In genomic region chr4:40121221-40121620, GRCm38 (mm10) we compare ENCODE assay signal across 32 mouse cellular contexts. TPM values are rescaled to one million over a fixed set of nuclear protein-coding genes. Genes with fewer than 3 reads are reported as not detected.
DNase-seq lines count a peak whose midpoint lies in the region; ATAC-seq and TF ChIP-seq lines count a peak whose summit lies in the region.
"Had no signal": no experiment of that assay in that cellular context is flagged by ENCODE, and none has a peak within 500 bp of the region (broad histone marks: within the 10 kb centered on the region; RNA-seq: fewer than 3 reads in every experiment).

No protein-coding gene starts in this region.

- H3K4me3 ChIP-seq in hindbrain, postnatal 0 days (ENCODE audit: low read length): no peak overlapping the region
- no peak overlapping the region for H3K4me3 ChIP-seq in hindbrain, embryonic 10.5 days
- H3K4me3 ChIP-seq: embryonic facial prominence, embryonic 12.5 days; intestine, embryonic 15.5 days; limb, embryonic 13.5 days; liver, embryonic 12.5 days; midbrain, embryonic 10.5 days; neural tube, embryonic 15.5 days had no signal

- no peaks in the 10 kb centered on the region for H3K27me3 ChIP-seq in hindbrain, postnatal 0 days (ENCODE audit: insufficient read depth, low read length)
- H3K27me3 ChIP-seq in hindbrain, embryonic 10.5 days (ENCODE audit: insufficient read depth, poor library complexity, severe bottlenecking): no peaks in the 10 kb centered on the region
- H3K27me3 ChIP-seq: CH12.LX; embryonic facial prominence, embryonic 12.5 days; intestine, embryonic 15.5 days; limb, embryonic 13.5 days; liver, embryonic 12.5 days; neural tube, embryonic 15.5 days had no signal

- H3K4me2 ChIP-seq in hindbrain, postnatal 0 days (ENCODE audit: low read depth, low read length): no peak overlapping the region
- H3K4me2 ChIP-seq: embryonic facial prominence, embryonic 12.5 days; hindbrain, embryonic 14.5 days; intestine, embryonic 15.5 days; limb, embryonic 13.5 days; liver, embryonic 12.5 days; neural tube, embryonic 15.5 days had no signal

- ATAC-seq in hindbrain, postnatal 0 days: peak; percentile 32; the same call in 1 of the 2 replicates
- no peak for ATAC-seq in monocyte, adult 5-6 weeks (replicated peaks; ENCODE audit: insufficient number of reproducible peaks, low FRiP score, low TSS enrichment, poor library complexity, severe bottlenecking)
- ATAC-seq: forebrain, postnatal 0 days; intestine, embryonic 15.5 days; liver, embryonic 12.5 days; midbrain, embryonic 16.5 days had no signal

- WGBS in hindbrain, postnatal 0 days: 58% methylated on average over 3 of the region's 3 CpGs
- WGBS in hindbrain, embryonic 10.5 days: 76% methylated on average over 3 of the region's 3 CpGs

- no peaks in the 10 kb centered on the region for H3K4me1 ChIP-seq in hindbrain, postnatal 0 days (ENCODE audit: insufficient read depth, low read length)
- no peaks in the 10 kb centered on the region for H3K4me1 ChIP-seq in hindbrain, embryonic 10.5 days (replicated peaks)
- H3K4me1 ChIP-seq: embryonic facial prominence, embryonic 12.5 days; intestine, embryonic 15.5 days; limb, embryonic 13.5 days; liver, embryonic 12.5 days; midbrain, embryonic 10.5 days; neural tube, embryonic 15.5 days had no signal

- no peak for TF ChIP-seq CTCF in hindbrain, postnatal 0 days (IDR thresholded peaks at IDR 0.05; ENCODE audit: low read depth)

- H3K36me3 ChIP-seq in hindbrain, postnatal 0 days (ENCODE audit: insufficient read depth, low read length): no peaks in the 10 kb centered on the region
- no peaks in the 10 kb centered on the region for H3K36me3 ChIP-seq in hindbrain, embryonic 10.5 days
- H3K36me3 ChIP-seq: embryonic facial prominence, embryonic 12.5 days; G1E; intestine, embryonic 15.5 days; limb, embryonic 13.5 days; liver, embryonic 12.5 days; midbrain, embryonic 10.5 days; neural tube, embryonic 15.5 days had no signal

- no peak for DNase-seq in hindbrain, postnatal 0 days (ENCODE audit: low spot score)
- DNase-seq in hindbrain, embryonic 10.5 days (ENCODE audit: low spot score): no peak
- peak; percentile 45 for DNase-seq in R1 (ENCODE audit: low read depth, low spot score)
- DNase-seq in adrenal gland, adult 2 months: peak; percentile 87
- peak; percentile 10 for DNase-seq in brain, adult 2 months (ENCODE audit: low read depth, low spot score)
- no peak for DNase-seq in left cerebral cortex, adult 18-20 months (ENCODE audit: low spot score in 2 of 2)
- DNase-seq: B cell, adult 2 months; cerebellum, adult 11-12 months; cerebellum, postnatal 14 days; forebrain, postnatal 0 days; heart, adult 18-20 months; heart, postnatal 36 days; kidney, adult 8-10 months; kidney, postnatal 36 days; layer of hippocampus, postnatal 36 days; lung, adult 18-20 months; lung, postnatal 10 days; right cerebral cortex, adult 18-20 months; right cerebral cortex, postnatal 4 days; thymus, adult 18-20 months; thymus, postnatal 4 days had no signal

- no peak overlapping the region for H3K27ac ChIP-seq in hindbrain, postnatal 0 days
- no peak overlapping the region for H3K27ac ChIP-seq in hindbrain, embryonic 10.5 days
- H3K27ac ChIP-seq: embryonic facial prominence, embryonic 12.5 days; hindbrain, embryonic 14.5 days; intestine, embryonic 15.5 days; limb, embryonic 13.5 days; liver, embryonic 12.5 days; midbrain, embryonic 10.5 days; neural tube, embryonic 15.5 days had no signal

- no peaks in the 10 kb centered on the region for H3K9me3 ChIP-seq in hindbrain, postnatal 0 days (ENCODE audit: low read length)
- no peaks in the 10 kb centered on the region for H3K9me3 ChIP-seq in hindbrain, embryonic 10.5 days
- H3K9me3 ChIP-seq: embryonic facial prominence, embryonic 12.5 days; intestine, embryonic 15.5 days; limb, embryonic 13.5 days; liver, embryonic 12.5 days; midbrain, embryonic 10.5 days; neural tube, embryonic 15.5 days had no signal

- H3K9ac ChIP-seq in hindbrain, postnatal 0 days (replicated peaks; ENCODE audit: low read length): no peak overlapping the region
- H3K9ac ChIP-seq: embryonic facial prominence, embryonic 12.5 days; forebrain, postnatal 0 days; hindbrain, embryonic 14.5 days; intestine, embryonic 15.5 days; limb, embryonic 13.5 days; liver, embryonic 12.5 days; neural tube, embryonic 15.5 days had no signal

RNA-seq across cellular contexts. Expression of gene Aco1, which starts 21.7 kb away (rescaled TPM):
- total RNA-seq in hindbrain, postnatal 0 days (2014; rRNA removed): 54.7 and 57.0 TPM in 2 replicates
- 37.5 and 38.3 TPM in 2 replicates for polyA plus RNA-seq in hindbrain, postnatal 0 days (2015; fragmentation: Nextera tagmentation; extraction: Ambion mirVana)
- 54.9 and 56.2 TPM in 2 replicates for polyA plus RNA-seq in hindbrain, embryonic 10.5 days (2016; fragmentation: Nextera tagmentation; extraction: Ambion mirVana)
- 100 to 1,000 TPM; 122 to 146 TPM for total RNA-seq in adrenal gland, adult 2 months (2021)
- polyA plus RNA-seq in adrenal gland, adult 2 months (2012; rRNA removed): 43.3 and 51.3 TPM in 2 replicates
- total RNA-seq in monocyte, adult 5-6 weeks (2017): 18.2 to 24.5 TPM (median 20.6 TPM) in 3 replicates
- total RNA-seq in left cerebral cortex, adult 18-20 months (2021): 10 to 100 TPM; 22.7 to 28.0 TPM

Comparison
In these comparisons a context has a peak if more than half of its experiments do, and no peak if none do; other contexts are left out.
1. DNase-seq: peak in R1 (single experiment), adrenal gland, adult 2 months (single experiment) and brain, adult 2 months (single experiment); none in hindbrain, postnatal 0 days (single experiment), hindbrain, embryonic 10.5 days (single experiment) and left cerebral cortex, adult 18-20 months (0 of 2).